28 mouse cellular contexts compared by ENCODE assay signal in genomic region chr9:51272102-51272501, GRCm38 (mm10). TPM values are rescaled to one million over a fixed set of nuclear protein-coding genes. Genes with fewer than 3 reads are reported as not detected.
"Had no signal": no experiment of that assay in that cellular context is flagged by ENCODE, and none has a peak within 500 bp of the region (broad histone marks: within the 10 kb centered on the region; RNA-seq: fewer than 3 reads in every experiment).

No protein-coding gene starts in this region.

- H3K4me3 ChIP-seq: limb, embryonic 10.5 days; limb, embryonic 13.5 days; liver, embryonic 12.5 days; liver, embryonic 15.5 days; lung, embryonic 15.5 days; midbrain, embryonic 15.5 days; neural tube, embryonic 12.5 days; neural tube, embryonic 15.5 days had no signal

- ATAC-seq: liver, embryonic 12.5 days; midbrain, embryonic 15.5 days had no signal

- H3K4me1 ChIP-seq: limb, embryonic 10.5 days; liver, embryonic 12.5 days; midbrain, embryonic 15.5 days; neural tube, embryonic 12.5 days; neural tube, embryonic 15.5 days had no signal

- H3K27ac ChIP-seq: limb, embryonic 10.5 days; limb, embryonic 13.5 days; liver, embryonic 12.5 days; liver, embryonic 15.5 days; lung, embryonic 15.5 days; midbrain, embryonic 15.5 days; neural tube, embryonic 12.5 days; neural tube, embryonic 15.5 days had no signal

- H3K4me2 ChIP-seq: limb, embryonic 13.5 days; liver, embryonic 12.5 days; liver, embryonic 15.5 days; lung, embryonic 15.5 days; midbrain, embryonic 11.5 days; midbrain, embryonic 15.5 days; neural tube, embryonic 12.5 days; neural tube, embryonic 15.5 days had no signal

- H3K9me3 ChIP-seq: limb, embryonic 10.5 days; limb, embryonic 13.5 days; liver, embryonic 12.5 days; liver, embryonic 15.5 days; lung, embryonic 15.5 days; midbrain, embryonic 15.5 days; neural tube, embryonic 12.5 days; neural tube, embryonic 15.5 days had no signal

- H3K9ac ChIP-seq: limb, embryonic 13.5 days; liver, embryonic 12.5 days; liver, embryonic 15.5 days; lung, embryonic 15.5 days; midbrain, embryonic 15.5 days; neural tube, embryonic 12.5 days; neural tube, embryonic 15.5 days had no signal

- DNase-seq: kidney, adult 18-20 months; kidney, adult 9 months; kidney, postnatal 14 days; kidney, postnatal 4 days; liver; lung, adult 18-20 months; lung, postnatal 4 days; right cerebral cortex, postnatal 25 days; thymus, adult 2 months; thymus, postnatal 14 days; thymus, postnatal 4 days had no signal

- H3K36me3 ChIP-seq: limb, embryonic 10.5 days; limb, embryonic 13.5 days; liver, embryonic 12.5 days; liver, embryonic 15.5 days; lung, embryonic 15.5 days; midbrain, embryonic 15.5 days; neural tube, embryonic 12.5 days; neural tube, embryonic 15.5 days had no signal

- H3K27me3 ChIP-seq: lung, embryonic 15.5 days; midbrain, embryonic 15.5 days; neural tube, embryonic 12.5 days; neural tube, embryonic 15.5 days had no signal

RNA-seq across cellular contexts. Expression of gene 1810046K07Rik, which starts 56.6 kb away (rescaled TPM):
- total RNA-seq: layer of hippocampus, adult 18-20 months; layer of hippocampus, postnatal 25 days; left cerebral cortex, adult 18-20 months; left cerebral cortex, postnatal 25 days; megakaryocyte progenitor cell, adult 5-6 weeks; megakaryocyte-erythroid progenitor cell, adult 5-6 weeks had no signal
- polyA plus RNA-seq: intestine, embryonic 14.5 days; kidney, embryonic 16.5 days; limb, embryonic 10.5 days; liver, embryonic 12.5 days; midbrain, embryonic 11.5 days; midbrain, embryonic 15.5 days; neural tube, embryonic 12.5 days; neural tube, embryonic 15.5 days had no signal

RNA-seq across cellular contexts. Expression of gene Pou2af1, which starts 58.6 kb away (rescaled TPM):
- total RNA-seq: left cerebral cortex, adult 18-20 months; megakaryocyte progenitor cell, adult 5-6 weeks had no signal
- polyA plus RNA-seq: kidney, embryonic 16.5 days; limb, embryonic 10.5 days; limb, embryonic 13.5 days; neural tube, embryonic 12.5 days had no signal
